Mouse (Mus musculus): ENCODE data around the gene Mtus2.

The Mtus2 gene

DNA sequence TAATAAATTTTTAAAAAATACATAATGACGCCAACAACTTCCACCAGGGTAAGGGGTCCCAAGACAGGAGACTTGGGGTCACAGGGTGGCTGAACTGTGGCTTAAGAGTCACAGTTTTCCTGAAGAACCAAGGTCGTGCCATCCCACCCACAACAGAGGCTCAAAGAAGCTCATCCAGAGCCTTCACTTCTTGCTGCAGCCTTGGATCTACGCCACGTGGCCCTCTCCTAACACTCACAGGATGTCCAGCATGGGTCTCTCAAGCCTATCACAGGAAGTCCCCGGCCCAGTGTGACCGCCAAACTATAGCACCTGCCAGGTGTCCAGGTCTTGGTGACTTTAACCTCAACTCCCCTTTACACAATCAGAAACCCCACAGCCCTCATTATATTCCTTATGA lies 400.0 kb downstream of the Mtus2 start:
- DNase-seq, result no peak

DNA sequence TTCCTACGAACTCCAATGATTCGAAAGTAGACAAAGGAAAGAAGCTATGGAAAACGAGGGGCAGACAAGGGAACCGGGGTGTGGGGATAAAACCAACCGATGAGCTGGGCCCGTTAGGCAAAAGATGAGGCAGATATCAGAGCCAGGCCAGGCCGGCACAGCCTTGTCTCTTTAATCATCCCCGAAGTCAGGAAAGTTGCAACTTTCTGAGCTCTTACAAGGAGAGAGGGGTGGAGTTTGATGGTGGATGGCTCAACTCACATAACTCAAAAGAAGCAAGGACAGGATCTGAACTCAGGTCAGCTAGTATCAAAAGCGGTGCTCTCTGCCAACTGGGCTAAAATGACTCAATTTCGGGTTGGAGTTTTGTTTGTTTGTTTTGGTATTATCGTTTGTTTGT lies 402.0 kb downstream of the Mtus2 start:
- no peak for DNase-seq

DNA sequence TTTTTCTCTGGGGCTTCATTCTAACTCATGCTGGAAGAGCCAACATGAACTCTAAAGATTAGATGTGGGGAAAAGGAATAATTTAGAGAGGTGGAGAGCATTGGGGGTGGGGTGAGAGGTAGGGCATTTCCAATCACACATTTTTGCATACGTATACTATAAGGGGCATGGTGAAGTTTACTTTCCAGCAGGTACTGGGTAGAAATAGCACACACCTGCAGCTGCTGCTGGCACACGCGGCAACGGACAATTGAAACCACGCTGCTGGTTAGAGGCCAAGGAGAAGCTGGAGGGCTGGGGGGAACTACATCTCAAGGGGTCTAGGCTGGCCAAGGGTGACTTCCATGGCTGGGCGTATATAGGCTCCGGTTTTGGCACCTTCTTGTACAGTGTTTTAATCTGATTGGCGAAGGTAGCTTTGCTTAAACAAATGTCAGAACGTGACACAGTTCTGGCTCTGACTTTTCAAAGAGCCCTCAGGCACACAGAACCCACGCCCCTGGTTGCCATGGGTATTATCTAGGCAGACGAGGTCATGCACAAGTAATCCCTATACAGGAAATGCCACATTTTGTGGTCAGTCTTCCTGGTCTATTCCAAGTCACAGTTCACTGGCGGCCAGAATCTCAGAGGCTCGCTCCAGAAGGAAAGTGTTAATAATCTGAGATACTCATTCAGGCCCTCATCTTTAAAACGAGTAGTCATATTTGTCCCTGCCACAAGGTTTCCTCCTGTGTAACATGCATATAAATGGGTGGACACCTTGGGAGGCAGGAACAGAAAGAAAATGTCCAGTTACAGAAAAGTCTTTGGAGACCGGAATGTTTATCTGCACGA lies 404.0 kb downstream of the Mtus2 start:
- DNase-seq, result peak; percentile 39

DNA sequence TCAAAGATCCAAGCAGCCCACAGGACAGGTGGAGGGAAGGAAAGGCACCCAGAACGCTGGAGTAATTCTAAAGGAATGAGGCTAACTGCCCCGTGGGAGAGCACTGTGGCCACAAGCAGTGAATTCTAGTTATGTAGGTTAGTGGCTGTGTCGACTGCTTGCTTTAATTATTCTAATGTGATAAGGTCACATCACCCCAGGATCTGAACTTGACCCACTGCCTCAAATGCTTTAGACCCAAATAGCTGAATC lies 404.6 kb downstream of the Mtus2 start:
- no peak for DNase-seq

DNA sequence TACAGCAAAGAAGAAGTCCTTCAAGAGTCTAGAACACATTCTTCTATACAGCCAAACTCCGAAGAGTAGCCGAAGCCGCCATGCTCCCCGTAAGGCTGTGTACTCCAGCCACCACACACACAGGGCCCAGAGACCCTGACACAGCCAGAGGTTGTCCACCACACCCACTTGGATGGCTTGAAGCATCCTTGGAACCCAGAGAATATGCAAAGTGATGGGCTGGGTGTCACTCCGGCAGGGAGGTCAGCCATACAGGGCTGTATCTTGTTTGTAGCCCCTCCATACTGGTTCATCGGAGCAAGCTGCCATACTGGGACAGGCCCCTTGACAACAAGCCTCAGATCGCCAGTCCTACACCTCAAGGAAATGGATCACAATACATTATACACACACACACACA lies 405.2 kb downstream of the Mtus2 start:
- DNase-seq, result no peak

DNA sequence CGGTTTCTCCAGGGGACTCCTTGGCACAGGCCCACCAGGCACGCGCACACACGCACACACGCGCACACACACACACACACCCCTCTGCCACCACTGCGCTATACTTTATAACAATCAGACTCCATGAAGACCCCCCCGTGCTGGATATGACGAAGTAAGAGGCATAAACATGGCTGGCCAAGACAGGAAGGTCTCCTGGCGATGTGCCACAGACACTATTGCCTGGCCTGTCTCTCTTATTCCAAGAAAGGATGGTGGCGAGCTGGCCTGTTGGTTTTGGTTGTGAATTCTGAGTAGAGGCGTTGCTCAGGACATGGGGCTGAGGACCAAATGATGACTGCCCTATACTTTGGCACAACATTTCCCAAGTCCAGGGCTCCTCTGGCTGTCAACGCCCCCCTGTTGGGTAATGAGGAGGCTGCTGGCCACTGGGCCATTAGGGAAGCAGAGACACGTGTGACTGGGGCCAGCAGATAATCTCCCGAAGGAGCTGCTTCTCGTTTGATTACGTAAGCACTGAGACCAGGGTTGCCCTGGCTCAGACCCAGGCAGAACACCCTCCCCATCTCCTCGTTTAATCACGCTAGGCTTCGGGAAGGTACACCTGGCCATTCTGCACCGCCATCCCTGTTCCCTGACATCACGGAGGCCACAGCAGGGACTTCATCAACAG lies 406.5 kb downstream of the Mtus2 start:
- DNase-seq, result no peak

Data from embryo, embryonic 11 days (tissue).